Mouse (Mus musculus) myocyte (in vitro differentiated cells): ENCODE measurements at regions not wholly inside any gene's neighbourhood (a gene's known extent, or its start where the extent isn't known, plus 50 kb on each side); places are given as distances from the start of the nearest gene placed in this dataset.

ENCODE experiments used
- H3K27me3 ChIP-seq: one replicate; pipeline ENCODE4 v1.6.1; 2011; ENCODE audit not compliant: control insufficient read depth, insufficient read depth, insufficient read length
- H3K36me3 ChIP-seq: one replicate; pipeline ENCODE4 v1.6.1; 2011; ENCODE audit not compliant: control insufficient read depth, insufficient read depth
- H3K4me2 ChIP-seq: one replicate; pipeline ENCODE4 v1.6.1; 2011; ENCODE audit warnings: low read depth, control low read depth
- H3K4me3 ChIP-seq: one replicate; pipeline ENCODE4 v1.5.1; 2011; ENCODE audit warnings: mild to moderate bottlenecking, control low read depth, moderate library complexity
- H3K79me2 ChIP-seq: one replicate; pipeline ENCODE4 v1.6.1; 2011; ENCODE audit not compliant: control insufficient read depth, insufficient read depth
- H3ac ChIP-seq: one replicate; pipeline ENCODE4 v1.6.1; 2011; ENCODE audit not compliant: control insufficient read depth, insufficient read length
- CEBPB ChIP-seq: IDR thresholded peaks from 2 replicates; pipeline ENCODE4 v1.6.1; 2011; ENCODE audit warnings: mild to moderate bottlenecking, moderate library complexity; ENCODE audit not compliant: poor library complexity, insufficient read depth, severe bottlenecking
- E2F4 ChIP-seq: IDR thresholded peaks from one replicate; pipeline ENCODE4 v1.6.1; 2011; ENCODE audit warnings: mild to moderate bottlenecking, control low read depth, moderate library complexity; ENCODE audit not compliant: insufficient read depth
- MAX ChIP-seq: IDR thresholded peaks from one replicate; pipeline ENCODE4 v1.6.1; 2011; ENCODE audit warnings: low read depth, mild to moderate bottlenecking, control low read depth
- MYOD1 ChIP-seq, 3 experiments: IDR thresholded peaks; one replicate each; pipeline ENCODE4 v1.6.1; 2011; ENCODE audit warnings: control low read depth in 2 of 3, low read depth in 2 of 3, mild to moderate bottlenecking in 2 of 3, moderate library complexity in 1 of 3; ENCODE audit not compliant: insufficient read length in 2 of 3, control insufficient read depth in 1 of 3
- MYOG ChIP-seq, 3 experiments: IDR thresholded peaks; one replicate each; pipeline ENCODE4 v1.6.1; 2011; ENCODE audit warnings: control low read depth in 2 of 3, low read depth in 2 of 3, mild to moderate bottlenecking in 2 of 3; ENCODE audit not compliant: insufficient read length in 2 of 3, control insufficient read depth in 1 of 3, insufficient read depth in 1 of 3
- POLR2A ChIP-seq: IDR thresholded peaks from one replicate; pipeline ENCODE4 v1.6.1; 2011; ENCODE audit warnings: low read depth, mild to moderate bottlenecking, control low read depth, moderate library complexity; ENCODE audit not compliant: insufficient read length
- POLR2AphosphoS2 ChIP-seq: IDR thresholded peaks from one replicate; pipeline ENCODE4 v1.6.1; 2011; ENCODE audit warnings: low read depth, control low read depth; ENCODE audit not compliant: insufficient read length
- REST ChIP-seq: IDR thresholded peaks from one replicate; pipeline ENCODE4 v1.6.1; 2011; ENCODE audit warnings: mild to moderate bottlenecking, control low read depth, moderate library complexity; ENCODE audit not compliant: insufficient read depth, insufficient read length
- SRF ChIP-seq: IDR thresholded peaks from one replicate; pipeline ENCODE4 v1.6.1; 2011; ENCODE audit warnings: low read depth; ENCODE audit not compliant: control insufficient read depth, insufficient read length
- TCF12 ChIP-seq: IDR thresholded peaks from one replicate; pipeline ENCODE4 v1.6.1; 2011; ENCODE audit warnings: mild to moderate bottlenecking, control low read depth; ENCODE audit not compliant: poor library complexity, insufficient read depth, severe bottlenecking
- TCF3 ChIP-seq: IDR thresholded peaks from one replicate; pipeline ENCODE4 v1.6.1; 2011; ENCODE audit warnings: low read depth, control low read depth; ENCODE audit not compliant: insufficient read length
- USF1 ChIP-seq: IDR thresholded peaks from one replicate; pipeline ENCODE4 v1.6.1; 2011; ENCODE audit warnings: low read depth, mild to moderate bottlenecking, control low read depth, moderate library complexity

- no peak overlapping the region for H3K4me2 ChIP-seq
- no peaks in the 10 kb centered on the region for H3K27me3 ChIP-seq
- no peaks in the 10 kb centered on the region for H3K36me3 ChIP-seq
- H3ac ChIP-seq: no peak overlapping the region
- no peaks in the 10 kb centered on the region for H3K79me2 ChIP-seq
- no peak overlapping the region for H3K4me3 ChIP-seq
- TF ChIP-seq POLR2AphosphoS2: no peak
- no peak for TF ChIP-seq USF1
- no peak for TF ChIP-seq POLR2A
- TF ChIP-seq E2F4: no peak
These were observed 56.1 kb downstream of the Foxi3 start for GRCm38 (mm10) chr6:71012436-71012822.

GRCm38 (mm10) chr6:71012823-71013461 lies 56.6 kb downstream of the Foxi3 start:
- TF ChIP-seq POLR2AphosphoS2: no peak
- no peak for TF ChIP-seq USF1
- TF ChIP-seq SRF: no peak
- TF ChIP-seq TCF3: no peak
- TF ChIP-seq TCF12: no peak
- TF ChIP-seq E2F4: no peak
- no peak for TF ChIP-seq POLR2A
- TF ChIP-seq MYOD1 (IDR thresholded peaks at IDR 0.05; ENCODE audit: control insufficient read depth in 1 of 3, insufficient read length in 2 of 3, low read depth in 2 of 3): no peak
- TF ChIP-seq REST: no peak
- Histone ChIP-seq H3ac (no peak overlapping the region), H3K4me2 (no peak overlapping the region), H3K36me3 (no peaks in the 10 kb centered on the region), H3K4me3 (no peak overlapping the region), H3K27me3 (no peaks in the 10 kb centered on the region), H3K79me2 (no peaks in the 10 kb centered on the region)

GRCm38 (mm10) chr6:71016388-71016787 lies 60.1 kb downstream of the Foxi3 start:
- no peaks in the 10 kb centered on the region for H3K79me2 ChIP-seq
- H3K27me3 ChIP-seq: no peaks in the 10 kb centered on the region
- H3ac ChIP-seq: no peak overlapping the region
- H3K4me3 ChIP-seq: no peak overlapping the region
- no peaks in the 10 kb centered on the region for H3K36me3 ChIP-seq
- TF ChIP-seq USF1: no peak
- TF ChIP-seq MAX: no peak
- no peak for TF ChIP-seq POLR2AphosphoS2
- no peak for TF ChIP-seq TCF3
- no peak for TF ChIP-seq E2F4
- TF ChIP-seq CEBPB: no peak
- TF ChIP-seq SRF: no peak
- no peak for TF ChIP-seq POLR2A
- TF ChIP-seq MYOG (IDR thresholded peaks at IDR 0.05; ENCODE audit: control insufficient read depth in 1 of 3, insufficient read depth in 1 of 3, insufficient read length in 2 of 3, low read depth in 2 of 3): no peak
- no peak for TF ChIP-seq TCF12
- TF ChIP-seq REST: no peak
- TF ChIP-seq MYOD1 (IDR thresholded peaks at IDR 0.05; ENCODE audit: control insufficient read depth in 1 of 3, insufficient read length in 2 of 3, low read depth in 2 of 3): no peak
- no peak overlapping the region for H3K4me2 ChIP-seq

- Histone ChIP-seq H3K4me3 (no peak overlapping the region), H3K79me2 (no peaks in the 10 kb centered on the region), H3K27me3 (no peaks in the 10 kb centered on the region), H3ac (no peak overlapping the region), H3K4me2 (peak overlapping the region; percentile 3), H3K36me3 (no peaks in the 10 kb centered on the region)
- TF ChIP-seq USF1 (no peak), REST (no peak), E2F4 (no peak), MAX (no peak), MYOD1 (IDR thresholded peaks at IDR 0.05; ENCODE audit: control insufficient read depth in 1 of 3, insufficient read length in 2 of 3, low read depth in 2 of 3) (no peak), SRF (no peak), POLR2A (no peak)
These were observed 65.0 kb downstream of the Foxi3 start for GRCm38 (mm10) chr6:71021353-71021752.

GRCm38 (mm10) chr6:71025472-71025871 lies 69.1 kb downstream of the Foxi3 start:
- Histone ChIP-seq H3ac (no peak overlapping the region), H3K36me3 (no peaks in the 10 kb centered on the region), H3K4me3 (no peak overlapping the region), H3K4me2 (no peak overlapping the region), H3K79me2 (no peaks in the 10 kb centered on the region), H3K27me3 (no peaks in the 10 kb centered on the region)
- TF ChIP-seq TCF12 (no peak), MYOG (IDR thresholded peaks at IDR 0.05; ENCODE audit: control insufficient read depth in 1 of 3, insufficient read depth in 1 of 3, insufficient read length in 2 of 3, low read depth in 2 of 3) (no peak), USF1 (no peak), CEBPB (no peak), REST (no peak), POLR2A (no peak), MYOD1 (IDR thresholded peaks at IDR 0.05; ENCODE audit: control insufficient read depth in 1 of 3, insufficient read length in 2 of 3, low read depth in 2 of 3) (no peak), TCF3 (no peak), E2F4 (no peak), POLR2AphosphoS2 (no peak), SRF (no peak), MAX (no peak)
